Mouse (Mus musculus) ES-E14 (cell line): ENCODE results near the gene Kirrel2.

Experiments
- HCFC1 ChIP-seq: IDR thresholded peaks from 2 replicates; pipeline ENCODE4 v1.6.1; 2012; ENCODE audit warnings: low read length, inconsistent platforms, borderline replicate concordance; ENCODE audit not compliant: insufficient read depth
- MAFK ChIP-seq: IDR thresholded peaks from 2 replicates; pipeline ENCODE4 v1.6.1; 2014; ENCODE audit warnings: mild to moderate bottlenecking, low read depth, low read length, inconsistent platforms; ENCODE audit not compliant: insufficient read depth
- ZNF384 ChIP-seq: IDR thresholded peaks from 2 replicates; pipeline ENCODE4 v1.6.1; 2012; ENCODE audit warnings: low read depth, low read length, inconsistent platforms

- TF ChIP-seq MAFK: no peak
- no peak for TF ChIP-seq HCFC1
- no peak for TF ChIP-seq ZNF384
These were observed 34.9 kb downstream of the Kirrel2 start for GRCm38 (mm10) chr7:30422560-30422959.
